Mouse (Mus musculus) heart, adult 2 months (tissue): ENCODE data around the gene Trpm1. TPM values are rescaled to one million over a fixed set of nuclear protein-coding genes. Genes with fewer than 3 reads are reported as not detected.

Experiments
- DNase-seq, 2 experiments: peaks; one replicate each; pipeline ENCODE4 v3.0.0; 2021
- H3K27ac ChIP-seq: fragments of 200-600 bp; 2 replicates; pipeline ENCODE4 v1.8.1; 2022
- H3K27me3 ChIP-seq: fragments of 200-500 bp; 2 replicates; pipeline ENCODE4 v1.6.1; 2012; ENCODE audit warnings: mild to moderate bottlenecking, low read length, inconsistent platforms, mixed read lengths; ENCODE audit not compliant: control insufficient read depth, insufficient read depth
- H3K36me3 ChIP-seq: fragments of 200-500 bp; 2 replicates; pipeline ENCODE4 v1.6.1; 2012; ENCODE audit warnings: low read length, inconsistent platforms; ENCODE audit not compliant: control insufficient read depth, insufficient read depth
- H3K4me1 ChIP-seq: fragments of 200-500 bp; 2 replicates; pipeline ENCODE4 v1.6.1; 2011; ENCODE audit warnings: low read length; ENCODE audit not compliant: control insufficient read depth, insufficient read depth
- H3K4me3 ChIP-seq: fragments of 200-600 bp; 2 replicates; pipeline ENCODE4 v1.8.1; 2022
- H3K79me2 ChIP-seq: fragments of 200-500 bp; replicated peaks from 2 replicates; pipeline ENCODE4 v1.6.1; 2012; ENCODE audit warnings: mild to moderate bottlenecking, inconsistent platforms, low read length, moderate library complexity, mixed read lengths; ENCODE audit not compliant: control insufficient read depth, insufficient read depth
- H3K9ac ChIP-seq: fragments of 200-500 bp; 2 replicates; pipeline ENCODE4 v1.6.1; 2012; ENCODE audit warnings: low read depth, mild to moderate bottlenecking, control low read depth, inconsistent platforms, low read length, mixed read lengths
- CTCF ChIP-seq: fragments of 200-600 bp; IDR thresholded peaks from 2 replicates; pipeline ENCODE4 v1.8.1; 2022; ENCODE audit warnings: antibody characterized with exemption, mild to moderate bottlenecking, moderate library complexity
- EP300 ChIP-seq: fragments of 200-500 bp; IDR thresholded peaks from 2 replicates; pipeline ENCODE4 v1.6.1; 2011; ENCODE audit warnings: low read depth, low read length, control low read depth; ENCODE audit not compliant: insufficient read depth
- POLR2A ChIP-seq: fragments of 200-500 bp; IDR thresholded peaks from 2 replicates; pipeline ENCODE4 v1.6.1; 2011; ENCODE audit warnings: mild to moderate bottlenecking, low read depth, low read length, control low read depth; ENCODE audit not compliant: insufficient read depth
- WGBS: fragments of 180-500 bp; shearing (Covaris S2); methylation state at CpG from one replicate; pipeline ENCODE4 v1.1.7; 2018; 5-methylcytosine and 5-hydroxymethylcytosine counted together
- intact Hi-C: fragments of 180-260 bp; cut with DNase I; formaldehyde crosslinking; loops from one replicate; pipeline ENCODE4 v1.15.1; 2025
- microRNA-seq, 2 experiments: library from miRNA; unstranded; fragments of <30 nt; microRNA quantifications; one replicate each; pipeline ENCODE4 v1.2.0; 2021
- polyA plus RNA-seq: library from polyadenylated mRNA; depleted of rRNA; stranded (reverse); fragments of >200 nt; gene quantifications from 2 replicates; pipeline ENCODE4 v1.2.3, GENCODE M21; 2012; rRNA removed
- total RNA-seq, 2 experiments: library from RNA; stranded (reverse); gene quantifications; 2 replicates each; pipeline ENCODE4 v1.2.3; 2021

The Trpm1 gene
- total and polyA plus RNA-seq, 3 experiments: 0.06 TPM; not detected in 2

DNA sequence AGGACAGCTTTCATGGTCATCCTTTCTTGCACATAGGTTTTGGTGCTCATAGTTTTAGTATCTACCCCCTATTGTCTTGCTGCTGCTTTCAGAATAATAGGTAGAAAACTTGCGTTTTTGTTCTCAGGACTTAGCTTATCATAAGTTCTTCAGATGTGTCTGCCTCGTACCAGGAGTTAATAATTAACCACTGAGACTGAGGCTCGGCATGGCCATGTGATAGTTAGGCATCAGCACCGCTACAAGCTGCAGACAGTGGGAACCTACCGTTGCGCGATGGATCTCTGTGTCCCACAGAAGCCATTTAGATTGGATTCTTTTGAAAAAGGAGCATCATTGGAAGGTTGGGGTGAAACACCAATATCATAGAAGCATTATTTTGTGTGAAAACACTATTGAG is 159.2 kb downstream of the Trpm1 start:
- H3K4me1 ChIP-seq: no peaks in the 10 kb centered on the region
- peaks cover 2% of the 10 kb centered on the region; the same call in 1 of the 2 replicates for H3K36me3 ChIP-seq
- H3K79me2 ChIP-seq: no peaks in the 10 kb centered on the region; the same call in 1 of the 2 replicates
- H3K27me3 ChIP-seq: no peaks in the 10 kb centered on the region
- H3K9ac ChIP-seq: no peak overlapping the region
- TF ChIP-seq CTCF (no peak), POLR2A (no peak), EP300 (no peak)
- no peak overlapping the region for H3K4me3 ChIP-seq
- intact Hi-C loops: no loop called here
- no peak for DNase-seq
- H3K27ac ChIP-seq: no peak overlapping the region
- WGBS: 97% methylated on average over 7 of the region's 7 CpGs

Small RNA genes within 50 kb of the gene (microRNA-seq; reads per million reads assigned to microRNA genes)
- gene Mir211 (2.2 to 6.6 reads per million in 2 experiments), gene Mir6416 (0 reads per million in 2 experiments)

Other genes starting within 250 kb of the Trpm1 start
- gene E030018B13Rik, start 237.0 kb upstream of the Trpm1 start, total RNA-seq: not detected
- not detected in 2 replicates for gene E030018B13Rik, start 237.0 kb upstream of the Trpm1 start, polyA plus RNA-seq
- 10 to 100 TPM; 50.0 to 54.6 TPM for gene Klf13, start 214.9 kb upstream of the Trpm1 start, total RNA-seq
- gene Klf13, start 214.9 kb upstream of the Trpm1 start, polyA plus RNA-seq: 21.6 and 24.6 TPM in 2 replicates
- gene Mtmr10, start 133.8 kb downstream of the Trpm1 start, total RNA-seq: 10 to 100 TPM; 14.8 to 15.4 TPM
- gene Mtmr10, start 133.8 kb downstream of the Trpm1 start, polyA plus RNA-seq: 3.7 and 6.1 TPM in 2 replicates
- gene Fan1, start 220.3 kb downstream of the Trpm1 start, total RNA-seq: 1 to 10 TPM; 8.2 to 9.6 TPM
- gene Fan1, start 220.3 kb downstream of the Trpm1 start, polyA plus RNA-seq: 2.1 and 4.3 TPM in 2 replicates
- gene Mphosph10, start 238.4 kb downstream of the Trpm1 start, total RNA-seq: 10 to 100 TPM; 10.8 to 15.3 TPM
- 0.66 and 2.0 TPM in 2 replicates for gene Mphosph10, start 238.4 kb downstream of the Trpm1 start, polyA plus RNA-seq
- gene Mcee, start 238.8 kb downstream of the Trpm1 start, total RNA-seq: 100 to 1,000 TPM; 169 to 198 TPM
- gene Mcee, start 238.8 kb downstream of the Trpm1 start, polyA plus RNA-seq: 92.4 and 134 TPM in 2 replicates